Mouse (Mus musculus) c-Kit-positive CD71-positive TER-119-positive erythroid progenitor cells, embryonic 14.5 days (primary cell): ENCODE results near the gene Wdr5.
"Not testable (repeated sequence)": the region's sequence is repeated elsewhere in the genome, so short reads cannot be mapped to it uniquely, and the experiment has no call there.

Experiments
- DNase-seq: peaks from one replicate; pipeline ENCODE4 v3.0.0-alpha.2; 2013; ENCODE audit warnings: low spot score

The Wdr5 gene

GRCm38 (mm10) chr2:27504113-27504885, 10.7 kb upstream of the Wdr5 start:
- no peak for DNase-seq

DNA sequence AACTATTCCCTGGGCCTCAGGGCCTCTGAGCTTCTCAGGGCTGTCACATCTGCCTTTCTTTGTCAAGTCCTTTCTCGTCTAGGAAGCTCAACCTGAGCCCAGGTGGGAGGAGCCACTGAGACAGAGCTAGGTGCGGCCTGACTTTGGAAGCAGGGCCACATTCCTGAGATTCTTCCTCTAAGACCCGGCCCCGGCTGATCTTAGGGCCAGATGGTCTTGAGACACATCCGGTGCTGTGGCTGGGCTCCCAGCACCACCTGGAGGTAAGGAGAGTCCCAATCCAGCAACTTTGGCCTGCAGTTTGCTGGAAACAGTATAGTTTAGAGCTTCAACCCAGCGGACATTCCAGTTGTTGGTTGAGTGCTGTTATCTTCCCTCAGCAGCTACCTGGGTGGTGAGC, 9.4 kb upstream of the Wdr5 start:
- DNase-seq = no peak

GRCm38 (mm10) chr2:27506658-27507057, 8.3 kb upstream of the Wdr5 start:
- DNase-seq = not testable (repeated sequence)

DNA sequence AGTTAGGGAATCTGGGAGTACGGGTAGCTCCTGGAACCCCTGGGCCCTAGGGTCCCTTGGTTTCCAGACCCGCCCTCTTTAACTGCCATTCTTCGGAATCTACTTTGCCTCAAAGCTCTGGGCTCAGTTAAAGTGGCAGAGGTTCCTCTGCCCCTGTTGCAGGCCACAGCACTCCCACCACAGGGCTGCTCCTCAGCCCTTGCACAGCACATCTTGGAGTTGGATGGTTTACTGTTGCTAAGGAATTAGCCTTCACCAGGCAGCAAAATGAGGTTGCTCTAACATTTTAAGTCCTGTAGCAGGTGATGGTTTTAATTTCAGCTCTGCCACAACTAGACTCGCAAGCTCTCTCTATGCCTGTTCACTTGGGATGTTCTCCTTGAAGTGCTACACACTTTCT, 7.4 kb upstream of the Wdr5 start, which contains the start of gene Brd3:
Gene Brd3, minus strand, starts transcription at position 101 of the 400 bp plus-strand sequence.
- DNase-seq = no peak

GRCm38 (mm10) chr2:27510706-27511105, 4.3 kb upstream of the Wdr5 start:
- DNase-seq = no peak

GRCm38 (mm10) chr2:27512909-27513308, 2.0 kb upstream of the Wdr5 start:
- DNase-seq = no peak

DNA sequence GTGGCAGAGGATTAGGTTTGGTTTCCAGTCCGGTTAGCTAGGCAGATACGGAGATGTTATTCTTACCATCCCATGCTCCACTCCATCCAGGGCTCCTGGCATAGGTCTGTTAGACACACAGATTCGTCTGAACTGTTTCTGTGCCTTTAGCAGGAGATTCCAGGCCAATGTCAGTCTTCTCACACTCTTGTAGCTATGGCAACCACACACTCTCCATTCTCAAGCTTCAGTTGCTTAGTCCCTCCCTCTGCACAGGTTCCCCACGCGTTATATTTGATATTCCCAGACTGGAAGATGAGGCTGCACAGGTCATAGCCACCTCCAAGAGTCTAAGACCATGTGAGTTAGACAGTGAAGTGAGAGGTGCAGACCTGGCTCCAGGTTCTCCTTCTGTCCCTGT, 1.1 kb upstream of the Wdr5 start:
- DNase-seq = no peak

DNA sequence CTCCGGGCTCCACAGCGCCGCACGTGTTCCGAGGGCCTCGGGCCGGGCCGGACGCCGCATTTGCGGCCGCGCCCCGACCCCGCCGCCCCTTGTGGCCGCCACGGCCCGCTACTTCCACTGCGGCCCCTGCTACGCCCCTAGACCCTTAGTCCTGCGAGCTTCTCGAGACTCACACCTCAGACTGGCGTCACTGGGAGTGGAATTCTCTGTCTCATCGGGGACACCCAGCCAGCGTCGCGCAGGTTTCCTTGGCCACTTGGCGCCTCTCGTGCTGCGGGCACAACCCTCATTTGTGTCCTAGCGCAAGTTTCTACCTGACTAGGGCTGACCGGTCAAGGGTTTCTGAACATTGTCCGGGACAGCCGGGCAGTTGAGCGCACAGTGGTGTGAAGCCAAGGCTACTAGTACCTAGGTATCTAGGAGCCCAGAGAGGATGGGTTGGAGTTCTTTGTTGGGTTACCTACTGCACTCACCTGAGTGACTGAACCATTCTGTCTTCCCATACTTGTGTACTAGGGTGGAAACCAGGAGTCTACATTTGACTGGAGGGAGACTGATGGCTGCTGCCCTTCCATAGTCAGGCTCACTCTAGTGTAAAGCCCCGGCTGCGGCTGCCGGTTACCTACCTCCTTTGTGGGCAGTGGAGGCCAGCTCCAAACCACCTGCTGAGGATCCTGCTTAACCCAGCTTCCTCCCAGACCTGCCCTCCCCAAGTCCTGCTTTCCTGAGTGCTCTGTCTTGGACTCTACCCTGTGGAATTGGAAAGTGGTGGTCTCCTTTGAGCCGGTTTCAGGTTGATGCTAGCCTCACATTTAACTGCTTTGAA, 597 bp downstream of the Wdr5 start:
- DNase-seq = peak; percentile 26

DNA sequence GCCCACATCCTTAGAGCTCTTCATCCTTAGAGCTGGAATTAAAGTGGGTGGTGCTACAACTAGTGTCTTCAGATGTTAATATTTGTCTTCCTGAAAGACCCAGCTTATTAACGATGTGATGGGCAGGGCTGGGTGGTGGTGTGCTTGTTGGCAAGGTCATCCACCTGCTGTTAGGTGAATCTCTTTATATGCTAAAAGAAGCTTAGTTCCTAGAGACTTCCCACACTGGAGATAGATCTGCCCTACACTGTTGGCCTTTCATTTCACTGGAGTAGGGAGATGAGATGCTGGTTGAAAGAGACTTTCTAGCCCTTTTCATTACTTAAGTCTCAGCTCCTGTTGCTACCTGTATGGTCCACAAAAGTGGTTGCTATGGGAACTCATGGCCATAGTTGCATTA, 1.3 kb downstream of the Wdr5 start:
- DNase-seq = no peak

- no peak for DNase-seq
These were observed 3.3 kb downstream of the Wdr5 start for GRCm38 (mm10) chr2:27518283-27518682.

DNA sequence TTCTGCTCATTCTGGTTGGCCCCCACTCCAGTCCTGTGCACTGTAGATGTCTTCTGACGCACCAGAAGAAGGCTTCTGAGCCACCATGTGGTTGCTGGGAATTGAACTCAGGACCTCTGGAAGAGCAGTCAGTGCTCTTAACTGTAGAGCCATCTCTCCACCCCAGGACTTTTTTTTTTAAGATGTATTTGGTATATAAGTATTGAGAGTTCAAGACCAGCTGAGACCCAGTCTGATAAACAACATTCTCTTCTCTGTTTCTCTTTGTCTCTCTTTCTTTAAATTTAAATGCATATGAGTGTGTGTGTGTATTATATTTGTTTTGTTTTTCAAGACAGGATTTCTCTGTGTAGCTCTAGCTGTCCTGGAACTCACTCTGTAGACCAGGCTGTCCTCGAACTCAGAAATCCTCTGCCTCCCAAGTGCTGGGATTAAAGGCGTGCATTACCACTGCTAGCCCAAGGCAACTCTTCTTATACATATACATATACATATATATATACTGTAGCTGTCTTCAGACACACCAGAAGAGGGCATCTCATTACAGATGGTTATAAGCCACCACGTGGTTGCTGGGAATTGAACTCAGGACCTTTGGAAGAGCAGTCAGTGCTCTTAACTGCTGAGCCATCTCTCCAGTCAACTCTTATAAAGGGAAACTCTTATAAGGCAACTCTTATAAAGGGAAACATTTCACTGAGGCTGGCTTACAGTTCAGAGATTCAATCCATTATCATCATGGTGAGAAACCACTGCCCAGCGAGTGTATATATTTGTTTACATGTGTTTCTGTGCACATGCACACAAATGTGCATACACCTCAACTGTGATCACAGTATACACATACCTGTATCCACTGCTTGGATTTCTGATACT, 23.7 kb downstream of the Wdr5 start:
- DNase-seq = not testable (repeated sequence)

DNA sequence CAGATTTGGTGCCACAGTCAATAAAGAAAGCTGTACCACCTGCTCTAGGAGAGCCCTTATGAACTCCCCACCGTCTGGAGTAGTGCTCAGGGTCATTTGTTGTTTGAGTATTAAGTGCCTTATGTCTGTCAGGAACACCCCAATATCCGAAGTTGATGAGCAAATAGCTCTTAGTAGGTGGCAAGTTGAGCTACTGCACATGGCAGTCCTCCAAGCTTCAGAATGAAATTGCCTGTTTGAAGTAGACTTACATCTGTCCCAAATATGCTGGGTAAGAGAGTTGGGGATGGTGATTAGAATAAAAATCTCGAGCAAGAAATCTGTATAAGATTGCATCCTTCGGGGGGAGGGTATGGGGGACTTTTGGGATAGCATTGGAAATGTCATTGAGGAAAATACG, 24.4 kb downstream of the Wdr5 start:
- DNase-seq = no peak

- peak; percentile 93 for DNase-seq
These were observed 25.0 kb downstream of the Wdr5 start for GRCm38 (mm10) chr2:27539772-27540514.

- no peak for DNase-seq
These were observed 25.5 kb downstream of the Wdr5 start for GRCm38 (mm10) chr2:27540515-27540836.

DNA sequence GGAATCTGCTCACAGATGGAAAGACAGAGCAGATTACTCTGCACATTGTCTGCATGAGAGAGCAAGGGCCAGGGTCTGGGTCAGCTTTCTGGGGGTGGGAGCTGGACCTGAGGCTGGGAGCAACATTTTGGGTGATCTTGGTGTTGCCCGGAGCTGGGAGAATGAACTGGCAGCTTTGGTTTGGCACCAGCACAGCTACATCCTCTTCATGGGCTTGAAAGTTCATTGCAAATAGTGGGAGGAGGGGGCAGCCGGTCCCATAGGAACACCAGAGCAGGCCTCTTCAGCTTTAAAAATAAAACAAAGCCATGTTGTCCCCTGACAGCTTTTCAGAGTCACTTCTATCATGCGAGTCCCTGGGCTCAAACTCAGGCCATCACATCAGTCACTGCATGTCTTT, 26.3 kb downstream of the Wdr5 start:
- DNase-seq = no peak

GRCm38 (mm10) chr2:27544613-27545012, 29.7 kb downstream of the Wdr5 start:
- DNase-seq = no peak

GRCm38 (mm10) chr2:27545517-27545916, 30.6 kb downstream of the Wdr5 start:
- not testable (repeated sequence) for DNase-seq

- DNase-seq = not testable (repeated sequence)
These were observed 31.1 kb downstream of the Wdr5 start for GRCm38 (mm10) chr2:27546041-27546440.

GRCm38 (mm10) chr2:27547326-27547725, 32.4 kb downstream of the Wdr5 start:
- no peak for DNase-seq

- DNase-seq = no peak
These were observed 33.0 kb downstream of the Wdr5 start for GRCm38 (mm10) chr2:27547986-27548385.

- DNase-seq = no peak
These were observed 33.9 kb downstream of the Wdr5 start for GRCm38 (mm10) chr2:27548664-27549369.
